8 mouse cellular contexts compared by ENCODE assay signal in genomic region chr1:92371357-92371981, GRCm38 (mm10).
DNase-seq lines count a peak whose midpoint lies in the region; ATAC-seq and TF ChIP-seq lines count a peak whose summit lies in the region.

No protein-coding gene starts in this region.

- H3K4me2 ChIP-seq in forebrain, embryonic 16.5 days (ENCODE audit: low read length): peak overlapping the region; percentile 23
- peak overlapping the region; percentile 27 for H3K4me2 ChIP-seq in neural tube, embryonic 15.5 days

- DNase-seq in kidney, adult 2 months: peak; percentile 20
- DNase-seq in kidney, postnatal 25 days: no peak
- DNase-seq in left cerebral cortex, postnatal 10 days (ENCODE audit: extremely low spot score in 1 of 2, low spot score in 2 of 2): peak; percentile 30 to 83
- DNase-seq in urinary bladder, postnatal 14 days (ENCODE audit: low spot score): no peak
- DNase-seq in testis, postnatal 14 days (ENCODE audit: low spot score): no peak

- H3K27ac ChIP-seq in kidney, adult 2 months (ENCODE audit: insufficient read depth, low read depth, low read length): no peak overlapping the region
- H3K27ac ChIP-seq in forebrain, embryonic 16.5 days (ENCODE audit: low read length): peak overlapping the region; percentile 73
- H3K27ac ChIP-seq in neural tube, embryonic 15.5 days (replicated peaks): peak overlapping the region; percentile 74

- no peaks in the 10 kb centered on the region for H3K9me3 ChIP-seq in forebrain, embryonic 16.5 days (ENCODE audit: control insufficient read depth, low read length)
- H3K9me3 ChIP-seq in neural tube, embryonic 15.5 days (replicated peaks): no peaks in the 10 kb centered on the region

- H3K4me1 ChIP-seq in kidney, adult 2 months (ENCODE audit: control insufficient read depth, insufficient read depth, low read length): no peaks in the 10 kb centered on the region
- H3K4me1 ChIP-seq in forebrain, embryonic 16.5 days (replicated peaks; ENCODE audit: control insufficient read depth, insufficient read depth, low read length): peaks cover 18% of the 10 kb centered on the region
- H3K4me1 ChIP-seq in neural tube, embryonic 15.5 days: peaks cover 22% of the 10 kb centered on the region

- no peak for TF ChIP-seq CTCF in kidney, adult 2 months (conservative IDR thresholded peaks at IDR 0.05; ENCODE audit: insufficient read depth, insufficient read length, low read depth, low read length)

- intact Hi-C loops in left cerebral cortex, postnatal 10 days (cut with DNase I): no loop called here

- 0 out of 2 replicates have a peak overlapping the region, but pooled peaks have one; percentile 7 for H3K9ac ChIP-seq in forebrain, embryonic 16.5 days (replicated peaks; ENCODE audit: low read depth, low read length)
- no peak overlapping the region for H3K9ac ChIP-seq in neural tube, embryonic 15.5 days (replicated peaks)

- H3K27me3 ChIP-seq in kidney, adult 2 months (replicated peaks; ENCODE audit: control insufficient read depth, insufficient read depth, low read length): no peaks in the 10 kb centered on the region
- H3K27me3 ChIP-seq in forebrain, embryonic 16.5 days (replicated peaks; ENCODE audit: control insufficient read depth, insufficient read depth, low read length): no peaks in the 10 kb centered on the region
- H3K27me3 ChIP-seq in neural tube, embryonic 15.5 days (replicated peaks): no peaks in the 10 kb centered on the region

- TF ChIP-seq POLR2A in kidney, adult 2 months (IDR thresholded peaks at IDR 0.05; ENCODE audit: low read depth, low read length): no peak

- WGBS in kidney, adult 2 months: 42% methylated on average over 11 of the region's 11 CpGs
- 46% methylated on average over 11 of the region's 11 CpGs for WGBS in forebrain, embryonic 16.5 days
- WGBS in neural tube, embryonic 15.5 days: 22% methylated on average over 11 of the region's 11 CpGs

- ATAC-seq in activated CD4-positive, CD25-positive, alpha-beta regulatory T cell, adult 4 months: peak; percentile 85
- ATAC-seq in forebrain, embryonic 16.5 days: peak; percentile 85
- ATAC-seq in neural tube, embryonic 15.5 days (ENCODE audit: low FRiP score): peak; percentile 78

- H3K4me3 ChIP-seq in kidney, adult 2 months (ENCODE audit: insufficient read depth, low read depth, low read length): no peak overlapping the region
- no peak overlapping the region for H3K4me3 ChIP-seq in forebrain, embryonic 16.5 days (replicated peaks; ENCODE audit: low read length)
- H3K4me3 ChIP-seq in neural tube, embryonic 15.5 days (replicated peaks): no peak overlapping the region

- no peaks in the 10 kb centered on the region for H3K36me3 ChIP-seq in kidney, adult 2 months (ENCODE audit: control insufficient read depth, insufficient read depth, low read length)
- no peaks in the 10 kb centered on the region for H3K36me3 ChIP-seq in forebrain, embryonic 16.5 days (ENCODE audit: control insufficient read depth, insufficient read depth)
- no peaks in the 10 kb centered on the region for H3K36me3 ChIP-seq in neural tube, embryonic 15.5 days

Comparison
In these comparisons a context has a peak if more than half of its experiments do, and no peak if none do; other contexts are left out.
1. DNase-seq: peak in kidney, adult 2 months (single experiment) and left cerebral cortex, postnatal 10 days (2 of 2); none in kidney, postnatal 25 days (0 of 2), urinary bladder, postnatal 14 days (single experiment) and testis, postnatal 14 days (single experiment).
2. Peak in every context shown above with its lines, with median percentiles within 50 percentile points of each other: ATAC-seq.